Mouse (Mus musculus): ENCODE results near the gene Ube2ql1. TPM values are rescaled to one million over a fixed set of nuclear protein-coding genes. Genes with fewer than 3 reads are reported as not detected.

The Ube2ql1 gene
- polyA plus RNA-seq, 1 experiment from 2014 or later: 5.8 TPM

GRCm38 (mm10) chr13:69740331-69741285, 919 bp upstream of the Ube2ql1 start:
- Histone ChIP-seq H3K4me2 (peak overlapping the region; percentile 97), H3K27me3 (peaks cover 63% of the 10 kb centered on the region), H3K9me3 (no peaks in the 10 kb centered on the region), H3K36me3 (replicated peaks) (no peaks in the 10 kb centered on the region), H3K4me3 (replicated peaks) (peak overlapping the region; percentile 78), H3K27ac (0 out of 2 replicates have a peak overlapping the region, but pooled peaks have one; percentile 19), H3K9ac (peak overlapping the region; percentile 55), H3K4me1 (peaks cover 30% of the 10 kb centered on the region)
- WGBS: 1% methylated on average over 28 of the region's 29 CpGs
- ATAC-seq (ENCODE audit: low FRiP score): peak; percentile 33; the same call in 1 of the 2 replicates

- Histone ChIP-seq H3K4me3 (replicated peaks) (peak overlapping the region; percentile 78), H3K9ac (peak overlapping the region; percentile 82), H3K4me1 (peaks cover 30% of the 10 kb centered on the region), H3K4me2 (peak overlapping the region; percentile 97), H3K36me3 (replicated peaks) (no peaks in the 10 kb centered on the region), H3K9me3 (no peaks in the 10 kb centered on the region), H3K27ac (peak overlapping the region; percentile 84), H3K27me3 (peaks cover 69% of the 10 kb centered on the region)
- ATAC-seq (ENCODE audit: low FRiP score): peak; percentile 80
- 1% methylated on average over 66 of the region's 78 CpGs for WGBS
Measured at GRCm38 (mm10) chr13:69739091-69739758, 464 bp downstream of the Ube2ql1 start.

- H3K4me3 ChIP-seq (replicated peaks): peak overlapping the region; percentile 78
- H3K27ac ChIP-seq: no peak overlapping the region
- H3K27me3 ChIP-seq: peaks cover 64% of the 10 kb centered on the region
- under 1% methylated on average over 33 of the region's 40 CpGs for WGBS
- peaks cover 30% of the 10 kb centered on the region for H3K4me1 ChIP-seq
- no peaks in the 10 kb centered on the region for H3K9me3 ChIP-seq
- peak overlapping the region; percentile 82 for H3K9ac ChIP-seq
- no peak for ATAC-seq (ENCODE audit: low FRiP score)
- H3K4me2 ChIP-seq: peak overlapping the region; percentile 97
- no peaks in the 10 kb centered on the region for H3K36me3 ChIP-seq (replicated peaks)
Measured at GRCm38 (mm10) chr13:69738461-69738971, 1.2 kb downstream of the Ube2ql1 start.

GRCm38 (mm10) chr13:69737444-69738185, 2.1 kb downstream of the Ube2ql1 start:
- Histone ChIP-seq H3K4me2 (peak overlapping the region; percentile 97), H3K27me3 (peaks cover 62% of the 10 kb centered on the region), H3K27ac (no peak overlapping the region), H3K9me3 (no peaks in the 10 kb centered on the region), H3K4me3 (replicated peaks) (peak overlapping the region; percentile 78), H3K4me1 (peaks cover 30% of the 10 kb centered on the region), H3K9ac (peak overlapping the region; percentile 82), H3K36me3 (replicated peaks) (no peaks in the 10 kb centered on the region)
- 27% methylated on average over 14 of the region's 19 CpGs for whole genome bisulfite sequencing
- no peak for ATAC-seq (ENCODE audit: low FRiP score)

GRCm38 (mm10) chr13:69732636-69733035, 7.1 kb downstream of the Ube2ql1 start:
- no peak for ATAC-seq (ENCODE audit: low FRiP score)
- Histone ChIP-seq H3K4me3 (replicated peaks) (no peak overlapping the region), H3K9me3 (no peaks in the 10 kb centered on the region), H3K4me1 (peaks cover 12% of the 10 kb centered on the region; the same call in 1 of the 2 replicates), H3K9ac (no peak overlapping the region), H3K27ac (no peak overlapping the region), H3K27me3 (peaks cover 39% of the 10 kb centered on the region), H3K36me3 (replicated peaks) (no peaks in the 10 kb centered on the region), H3K4me2 (no peak overlapping the region)
- WGBS: 88% methylated on average over 6 of the region's 6 CpGs

GRCm38 (mm10) chr13:69725376-69725775, 14.3 kb downstream of the Ube2ql1 start:
- no peaks in the 10 kb centered on the region; the same call in 1 of the 2 replicates for H3K36me3 ChIP-seq (replicated peaks)
- no peak overlapping the region for H3K27ac ChIP-seq
- no peak overlapping the region for H3K4me3 ChIP-seq (replicated peaks)
- ATAC-seq (ENCODE audit: low FRiP score): no peak
- H3K4me1 ChIP-seq: 0 out of 2 replicates have a peak, but pooled peaks cover 5% of the 10 kb centered on the region
- no peaks in the 10 kb centered on the region for H3K27me3 ChIP-seq
- H3K4me2 ChIP-seq: no peak overlapping the region
- no peaks in the 10 kb centered on the region for H3K9me3 ChIP-seq
- WGBS: 93% methylated on average over 3 of the region's 3 CpGs
- no peak overlapping the region for H3K9ac ChIP-seq

- H3K9me3 ChIP-seq: no peaks in the 10 kb centered on the region
- no peak for ATAC-seq (ENCODE audit: low FRiP score)
- H3K4me1 ChIP-seq: peaks cover 20% of the 10 kb centered on the region
- no peak overlapping the region for H3K27ac ChIP-seq
- H3K27me3 ChIP-seq: 0 out of 2 replicates have a peak, but pooled peaks cover 13% of the 10 kb centered on the region
- no peaks in the 10 kb centered on the region for H3K36me3 ChIP-seq (replicated peaks)
- no peak overlapping the region for H3K4me3 ChIP-seq (replicated peaks)
- 24% methylated on average over 6 of the region's 6 CpGs for WGBS
- no peak overlapping the region for H3K9ac ChIP-seq
- H3K4me2 ChIP-seq: no peak overlapping the region
Measured at GRCm38 (mm10) chr13:69721141-69721540, 18.5 kb downstream of the Ube2ql1 start.

GRCm38 (mm10) chr13:69717860-69718598, 21.7 kb downstream of the Ube2ql1 start:
- peak; percentile 87 for ATAC-seq (ENCODE audit: low FRiP score)
- Histone ChIP-seq H3K27ac (no peak overlapping the region), H3K9ac (no peak overlapping the region), H3K4me1 (peaks cover 20% of the 10 kb centered on the region), H3K4me3 (replicated peaks) (no peak overlapping the region), H3K4me2 (0 out of 2 replicates have a peak overlapping the region, but pooled peaks have one; percentile 3), H3K36me3 (replicated peaks) (no peaks in the 10 kb centered on the region), H3K9me3 (no peaks in the 10 kb centered on the region), H3K27me3 (0 out of 2 replicates have a peak, but pooled peaks cover 13% of the 10 kb centered on the region)
- WGBS: 8% methylated on average over 11 of the region's 11 CpGs

GRCm38 (mm10) chr13:69708236-69708635, 31.5 kb downstream of the Ube2ql1 start:
- Histone ChIP-seq H3K4me2 (no peak overlapping the region), H3K27ac (no peak overlapping the region), H3K9me3 (no peaks in the 10 kb centered on the region), H3K36me3 (replicated peaks) (no peaks in the 10 kb centered on the region), H3K4me3 (replicated peaks) (no peak overlapping the region), H3K9ac (no peak overlapping the region), H3K27me3 (0 out of 2 replicates have a peak, but pooled peaks cover 2% of the 10 kb centered on the region), H3K4me1 (no peaks in the 10 kb centered on the region)
- no peak for ATAC-seq (ENCODE audit: low FRiP score)
- WGBS: 91% methylated on average over 6 of the region's 7 CpGs

- 95% methylated on average over 12 of the region's 12 CpGs for WGBS
- no peak for ATAC-seq (ENCODE audit: low FRiP score)
- Histone ChIP-seq H3K4me1 (no peaks in the 10 kb centered on the region), H3K4me2 (no peak overlapping the region), H3K27me3 (0 out of 2 replicates have a peak, but pooled peaks cover 2% of the 10 kb centered on the region), H3K36me3 (replicated peaks) (no peaks in the 10 kb centered on the region), H3K4me3 (replicated peaks) (no peak overlapping the region), H3K27ac (no peak overlapping the region), H3K9ac (no peak overlapping the region), H3K9me3 (no peaks in the 10 kb centered on the region)
Measured at GRCm38 (mm10) chr13:69707496-69707895, 32.2 kb downstream of the Ube2ql1 start.

GRCm38 (mm10) chr13:69706919-69707318, 32.8 kb downstream of the Ube2ql1 start:
- 77% methylated on average over 2 of the region's 2 CpGs for WGBS
- Histone ChIP-seq H3K27ac (no peak overlapping the region), H3K4me2 (no peak overlapping the region), H3K4me1 (no peaks in the 10 kb centered on the region), H3K4me3 (replicated peaks) (no peak overlapping the region), H3K27me3 (0 out of 2 replicates have a peak, but pooled peaks cover 2% of the 10 kb centered on the region), H3K9ac (no peak overlapping the region), H3K9me3 (no peaks in the 10 kb centered on the region), H3K36me3 (replicated peaks) (no peaks in the 10 kb centered on the region)
- no peak for ATAC-seq (ENCODE audit: low FRiP score)
